Mouse (Mus musculus) inflammation-experienced regulatory T-cells, adult 16 weeks (primary cell): ENCODE measurements around the gene Olfr228. TPM values are rescaled to one million over a fixed set of nuclear protein-coding genes. Genes with fewer than 3 reads are reported as not detected.

ENCODE experiments used
- polyA plus RNA-seq: library from polyadenylated mRNA; unstranded; fragments of 100-300 nt; shearing (Covaris generic); gene quantifications from one replicate; pipeline ENCODE4 v1.2.1, GENCODE M21; 2017

Olfr228 gene
- not detected for polyA plus RNA-seq

DNA sequence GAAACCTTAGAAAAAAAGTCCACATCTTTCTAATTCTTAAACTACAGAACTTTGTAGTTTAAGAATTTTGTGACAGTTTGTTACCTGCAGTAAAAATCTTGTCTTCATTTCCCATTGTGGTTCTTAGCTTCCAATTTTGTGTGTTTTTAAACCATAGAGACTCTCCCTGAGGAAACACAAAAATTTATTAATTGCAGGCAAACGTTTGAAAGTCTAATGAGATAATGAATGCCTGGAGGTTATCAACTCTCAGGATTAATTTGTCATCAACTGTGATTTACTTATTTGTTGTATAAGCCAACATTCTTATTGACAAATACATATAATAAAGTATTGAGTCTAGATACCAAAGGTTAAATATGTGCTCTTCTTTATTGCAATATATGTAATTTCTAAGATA lies at the start of gene Olfr228:
Gene Olfr228, minus strand, starts transcription at position 101 of the 400 bp plus-strand sequence.

DNA sequence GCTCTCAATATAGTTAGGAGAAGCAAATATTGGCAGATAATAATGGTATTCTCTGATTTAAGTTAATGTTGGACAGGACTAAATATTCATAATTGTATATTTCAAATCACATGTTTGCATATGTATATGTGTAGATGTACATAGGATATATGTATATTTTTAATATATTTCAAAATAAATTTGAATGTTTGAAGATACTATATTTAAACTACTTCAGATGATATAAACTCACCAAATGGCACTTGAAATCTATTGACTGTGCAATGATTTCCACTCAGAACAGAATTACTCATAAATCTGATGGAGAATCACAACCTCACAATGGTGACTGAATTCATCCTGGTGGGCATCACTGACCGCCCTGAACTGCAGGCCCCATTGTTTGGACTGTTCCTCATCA lies 21.0 kb upstream of the Olfr228 start, which contains the start of gene Olfr1076:
Gene Olfr1076, plus strand, starts transcription at position 301 of the 400 bp plus-strand sequence.

DNA sequence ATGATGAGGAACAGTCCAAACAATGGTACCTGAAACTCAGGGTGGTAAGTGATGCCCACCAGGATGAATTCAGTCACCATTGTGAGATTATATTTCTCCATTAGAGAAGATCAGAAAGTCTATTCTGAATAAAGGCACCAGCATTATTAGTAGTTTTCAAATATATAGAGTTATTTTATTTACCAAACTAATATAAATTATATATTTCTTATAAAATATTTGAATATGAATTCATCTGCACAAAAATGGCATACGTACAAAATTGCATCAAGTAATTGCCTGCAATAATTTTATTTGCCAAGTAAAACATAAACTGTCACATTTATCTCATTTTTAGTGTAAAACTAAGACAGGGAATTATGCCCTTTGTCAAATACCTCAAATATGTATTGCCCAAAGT lies 31.0 kb downstream of the Olfr228 start, which contains the start of gene Olfr1066:
Gene Olfr1066, minus strand, starts transcription at position 101 of the 400 bp plus-strand sequence.

DNA sequence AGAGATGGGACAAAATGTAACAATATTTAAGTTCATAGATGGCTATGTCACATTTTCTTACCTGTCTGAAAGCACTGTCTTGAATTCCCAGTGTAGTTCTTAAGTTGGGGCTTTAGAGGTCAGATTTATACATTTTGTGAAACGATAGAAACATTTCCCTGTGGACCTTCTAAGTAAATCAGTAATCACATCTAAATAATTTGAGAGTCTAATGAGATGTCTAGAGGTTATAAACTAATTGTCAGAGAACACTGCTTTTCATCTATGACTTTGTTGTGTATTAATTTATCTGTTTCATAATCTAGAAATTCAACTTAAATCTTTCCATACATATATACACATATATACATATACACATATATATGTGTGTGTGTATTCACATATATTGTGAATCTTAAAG lies 36.7 kb downstream of the Olfr228 start, which contains the start of gene Olfr1065:
Gene Olfr1065, minus strand, starts transcription at position 101 of the 400 bp plus-strand sequence.

Other genes starting within 250 kb of the Olfr228 start
- not detected for gene Olfr1048, start 247.1 kb downstream of the Olfr228 start, polyA plus RNA-seq
- not detected for gene Olfr1049, start 229.1 kb downstream of the Olfr228 start, polyA plus RNA-seq
- not detected for gene Olfr1051, start 208.3 kb downstream of the Olfr228 start, polyA plus RNA-seq
- not detected for gene Olfr1052, start 194.9 kb downstream of the Olfr228 start, polyA plus RNA-seq
- not detected for gene Olfr1053, start 172.1 kb downstream of the Olfr228 start, polyA plus RNA-seq
- not detected for gene Olfr1054, start 152.0 kb downstream of the Olfr228 start, polyA plus RNA-seq
- not detected for gene Olfr1055, start 137.1 kb downstream of the Olfr228 start, polyA plus RNA-seq
- not detected for gene Olfr1056, start 124.9 kb downstream of the Olfr228 start, polyA plus RNA-seq
- not detected for gene Olfr1057, start 109.0 kb downstream of the Olfr228 start, polyA plus RNA-seq
- not detected for gene Olfr1058, start 98.8 kb downstream of the Olfr228 start, polyA plus RNA-seq
- gene Olfr1061, start 73.3 kb downstream of the Olfr228 start, polyA plus RNA-seq, result not detected
- not detected for gene Olfr1062, start 60.6 kb downstream of the Olfr228 start, polyA plus RNA-seq
- not detected for gene Olfr1065, start 36.8 kb downstream of the Olfr228 start, polyA plus RNA-seq
- gene Olfr1066, start 31.1 kb downstream of the Olfr228 start, polyA plus RNA-seq, result not detected
- gene Olfr1076, start 21.1 kb upstream of the Olfr228 start, polyA plus RNA-seq, result not detected
- not detected for gene Olfr1079, start 55.1 kb upstream of the Olfr228 start, polyA plus RNA-seq
- gene Olfr1080, start 70.8 kb upstream of the Olfr228 start, polyA plus RNA-seq, result not detected
- gene Olfr1082, start 111.6 kb upstream of the Olfr228 start, polyA plus RNA-seq, result not detected
- not detected for gene Olfr1084, start 152.3 kb upstream of the Olfr228 start, polyA plus RNA-seq
- not detected for gene Olfr1085, start 174.6 kb upstream of the Olfr228 start, polyA plus RNA-seq
- gene Olfr1086, start 192.7 kb upstream of the Olfr228 start, polyA plus RNA-seq, result not detected
- gene Olfr1087, start 211.0 kb upstream of the Olfr228 start, polyA plus RNA-seq, result not detected
- not detected for gene Olfr1089, start 246.3 kb upstream of the Olfr228 start, polyA plus RNA-seq